In genomic region chr6:34684886-34685285, GRCm38 (mm10) we compare ENCODE assay signal across 8 mouse cellular contexts.
DNase-seq lines count a peak whose midpoint lies in the region; ATAC-seq lines count a peak whose summit lies in the region.

No protein-coding gene starts in this region.

- peaks cover 30% of the 10 kb centered on the region for H3K4me1 ChIP-seq in embryonic facial prominence, embryonic 15.5 days
- peaks cover 23% of the 10 kb centered on the region for H3K4me1 ChIP-seq in intestine, embryonic 16.5 days (ENCODE audit: control insufficient read depth, insufficient read depth, low read length)

- H3K27me3 ChIP-seq in embryonic facial prominence, embryonic 15.5 days: no peaks in the 10 kb centered on the region
- H3K27me3 ChIP-seq in intestine, embryonic 16.5 days (replicated peaks; ENCODE audit: control insufficient read depth, insufficient read depth, low read length): no peaks in the 10 kb centered on the region

- no peaks in the 10 kb centered on the region for H3K9me3 ChIP-seq in embryonic facial prominence, embryonic 15.5 days (replicated peaks)
- no peaks in the 10 kb centered on the region for H3K9me3 ChIP-seq in intestine, embryonic 16.5 days (ENCODE audit: control insufficient read depth, low read length)

- ATAC-seq in embryonic facial prominence, embryonic 15.5 days (ENCODE audit: insufficient number of reproducible peaks, low FRiP score, low TSS enrichment, low read depth): no peak
- no peak for ATAC-seq in intestine, embryonic 16.5 days
- ATAC-seq in megakaryocyte progenitor cell, adult 5-6 weeks (replicated peaks; ENCODE audit: poor library complexity): no peak

- H3K4me2 ChIP-seq in embryonic facial prominence, embryonic 15.5 days (replicated peaks): peak overlapping the region; percentile 17; the same call in 1 of the 2 replicates
- no peak overlapping the region for H3K4me2 ChIP-seq in intestine, embryonic 16.5 days (ENCODE audit: low read depth, low read length)

- DNase-seq in adrenal gland, postnatal 10 days: peak; percentile 7
- no peak for DNase-seq in adrenal gland, adult 8-10 months
- peak; percentile 46 for DNase-seq in lung, postnatal 14 days
- DNase-seq in ovary, adult 18-20 months (ENCODE audit: low spot score): no peak
- no peak for DNase-seq in adrenal gland, postnatal 25 days

- WGBS in embryonic facial prominence, embryonic 15.5 days: 22% methylated on average over 8 of the region's 8 CpGs
- WGBS in intestine, embryonic 16.5 days: 24% methylated on average over 8 of the region's 8 CpGs

- no peak overlapping the region for H3K4me3 ChIP-seq in embryonic facial prominence, embryonic 15.5 days (replicated peaks)
- H3K4me3 ChIP-seq in intestine, embryonic 16.5 days (ENCODE audit: low read length): no peak overlapping the region

- H3K27ac ChIP-seq in embryonic facial prominence, embryonic 15.5 days (replicated peaks): peak overlapping the region; percentile 85
- peak overlapping the region; percentile 74 for H3K27ac ChIP-seq in intestine, embryonic 16.5 days (ENCODE audit: low read length)

- 0 out of 2 replicates have a peak overlapping the region, but pooled peaks have one; percentile 12 for H3K9ac ChIP-seq in embryonic facial prominence, embryonic 15.5 days
- H3K9ac ChIP-seq in intestine, embryonic 16.5 days (ENCODE audit: low read depth, low read length): 0 out of 2 replicates have a peak overlapping the region, but pooled peaks have one; percentile 33

- peaks cover 4% of the 10 kb centered on the region; the same call in 1 of the 2 replicates for H3K36me3 ChIP-seq in embryonic facial prominence, embryonic 15.5 days
- no peaks in the 10 kb centered on the region for H3K36me3 ChIP-seq in intestine, embryonic 16.5 days (ENCODE audit: control insufficient read depth, insufficient read depth, low read length)

Comparison
In these comparisons a context has a peak if more than half of its experiments do, and no peak if none do; other contexts are left out.
1. DNase-seq: peak in adrenal gland, postnatal 10 days (single experiment) and lung, postnatal 14 days (single experiment); none in adrenal gland, adult 8-10 months (single experiment), ovary, adult 18-20 months (single experiment) and adrenal gland, postnatal 25 days (single experiment).